Mouse (Mus musculus) splenic B cell, adult 2 months (primary cell): ENCODE measurements around the gene Adam12.

Experiments used
- DNase-seq: peaks from one replicate; pipeline ENCODE4 v3.0.0-alpha.2; 2011; ENCODE audit warnings: low read depth, low spot score
- H3K27me3 ChIP-seq: 2 replicates; pipeline ENCODE4 v1.6.1; 2012; ENCODE audit warnings: mild to moderate bottlenecking, low read length, moderate library complexity, mixed read lengths; ENCODE audit not compliant: control insufficient read depth, poor library complexity, insufficient read depth, severe bottlenecking
- H3K36me3 ChIP-seq: 2 replicates; pipeline ENCODE4 v1.6.1; 2012; ENCODE audit warnings: mild to moderate bottlenecking, low read length, moderate library complexity, mixed read lengths; ENCODE audit not compliant: control insufficient read depth, poor library complexity, insufficient read depth, severe bottlenecking

Gene Adam12

GRCm38 (mm10) chr7:133946757-133947345 lies 285.1 kb downstream of the Adam12 start:
- H3K27me3 ChIP-seq, result no peaks in the 10 kb centered on the region
- no peak for DNase-seq
- H3K36me3 ChIP-seq, result no peaks in the 10 kb centered on the region

GRCm38 (mm10) chr7:133946113-133946512 lies 285.8 kb downstream of the Adam12 start:
- no peaks in the 10 kb centered on the region for H3K36me3 ChIP-seq
- H3K27me3 ChIP-seq, result no peaks in the 10 kb centered on the region
- DNase-seq, result no peak

DNA sequence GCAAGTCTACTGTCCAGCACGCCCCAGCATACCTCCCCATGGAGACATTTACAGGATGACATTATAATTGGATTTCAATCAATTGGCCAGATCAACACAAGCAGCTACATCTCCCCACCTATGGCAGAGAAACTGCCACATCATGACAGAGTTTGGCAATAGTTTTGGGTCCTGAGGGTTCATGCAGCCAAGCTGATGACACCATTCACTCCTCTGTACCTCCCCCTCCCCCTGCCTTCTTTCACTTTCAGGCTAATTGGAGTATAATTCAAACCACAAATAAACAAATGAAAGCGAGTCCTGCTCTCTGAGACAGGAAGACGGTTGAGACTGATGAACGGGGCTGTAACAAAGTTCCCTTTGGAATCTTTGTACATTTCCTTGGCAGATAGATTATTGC lies 291.5 kb downstream of the Adam12 start:
- Histone ChIP-seq H3K36me3 (no peaks in the 10 kb centered on the region), H3K27me3 (no peaks in the 10 kb centered on the region)
- no peak for DNase-seq

- DNase-seq, result no peak
- H3K36me3 ChIP-seq, result no peaks in the 10 kb centered on the region
These were observed 294.5 kb downstream of the Adam12 start for GRCm38 (mm10) chr7:133937473-133937872.

DNA sequence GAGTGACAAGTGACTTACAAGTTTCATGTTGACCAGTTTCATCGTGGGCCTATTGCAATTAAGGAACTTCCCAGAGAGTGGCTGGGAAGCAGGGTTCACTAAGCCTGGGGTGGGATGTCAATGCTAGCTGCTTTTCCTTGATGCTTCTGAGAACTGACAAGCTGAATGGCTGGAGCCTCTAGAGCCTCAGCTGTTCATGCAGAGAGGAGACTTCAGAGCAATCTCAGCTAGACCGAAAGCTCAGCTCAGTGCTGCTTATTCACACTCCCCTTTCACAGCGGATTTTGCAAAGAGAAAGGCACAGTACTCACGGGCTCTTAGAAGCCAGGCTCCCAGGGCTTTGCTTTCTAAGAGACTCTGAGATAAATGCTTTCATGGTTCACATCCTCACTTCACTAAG lies 295.6 kb downstream of the Adam12 start:
- H3K27me3 ChIP-seq, result no peaks in the 10 kb centered on the region
- H3K36me3 ChIP-seq, result no peaks in the 10 kb centered on the region
- DNase-seq, result no peak

More at GRCm38 (mm10) chr7:133937473-133937872, 294.5 kb downstream of the Adam12 start:
- no peaks in the 10 kb centered on the region for H3K27me3 ChIP-seq

- no peak for DNase-seq
- H3K36me3 ChIP-seq, result no peaks in the 10 kb centered on the region
- no peaks in the 10 kb centered on the region for H3K27me3 ChIP-seq
These were observed 298.6 kb downstream of the Adam12 start for GRCm38 (mm10) chr7:133933378-133933777.

DNA sequence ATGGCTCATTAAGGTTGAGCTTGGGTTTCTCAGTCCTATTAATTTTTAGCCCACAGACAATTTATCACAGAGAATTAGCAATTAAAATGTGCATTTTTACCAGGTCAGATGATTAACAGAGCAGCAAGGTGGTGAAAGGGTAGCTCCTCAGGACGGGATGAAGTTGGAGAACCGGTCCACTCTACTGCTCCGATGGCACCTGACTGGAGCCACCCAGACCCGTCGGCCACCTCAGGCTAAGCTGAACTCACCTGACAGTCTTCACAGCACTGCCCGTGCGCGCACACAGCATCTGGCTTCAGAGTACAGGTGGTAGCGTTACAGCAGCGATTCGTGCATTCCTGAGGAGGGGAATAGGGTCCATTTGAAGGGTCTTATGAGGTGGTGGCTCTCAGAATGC lies 300.5 kb downstream of the Adam12 start:
- Histone ChIP-seq H3K36me3 (no peaks in the 10 kb centered on the region), H3K27me3 (no peaks in the 10 kb centered on the region)
- no peak for DNase-seq

DNA sequence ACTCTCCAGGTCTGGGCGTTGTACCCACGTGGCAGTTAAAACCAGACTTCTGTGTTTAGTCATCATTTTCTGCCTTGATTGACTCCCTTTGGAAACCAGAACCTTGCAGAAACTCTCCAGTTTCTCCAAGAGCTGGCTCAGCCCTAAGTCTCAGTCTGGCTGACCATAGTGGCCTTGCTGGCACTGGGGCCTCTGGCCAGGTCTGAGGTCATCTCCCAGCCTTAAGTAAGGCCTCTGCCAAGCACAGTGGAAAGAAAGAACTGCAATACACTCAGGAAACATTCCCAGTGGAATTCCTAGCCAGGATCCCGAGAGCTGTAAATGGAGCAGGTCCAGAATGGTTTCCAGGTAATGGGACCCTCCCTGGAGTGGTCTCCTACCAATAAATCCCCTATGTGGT lies 303.0 kb downstream of the Adam12 start:
- Histone ChIP-seq H3K27me3 (no peaks in the 10 kb centered on the region), H3K36me3 (no peaks in the 10 kb centered on the region)
- no peak for DNase-seq

DNA sequence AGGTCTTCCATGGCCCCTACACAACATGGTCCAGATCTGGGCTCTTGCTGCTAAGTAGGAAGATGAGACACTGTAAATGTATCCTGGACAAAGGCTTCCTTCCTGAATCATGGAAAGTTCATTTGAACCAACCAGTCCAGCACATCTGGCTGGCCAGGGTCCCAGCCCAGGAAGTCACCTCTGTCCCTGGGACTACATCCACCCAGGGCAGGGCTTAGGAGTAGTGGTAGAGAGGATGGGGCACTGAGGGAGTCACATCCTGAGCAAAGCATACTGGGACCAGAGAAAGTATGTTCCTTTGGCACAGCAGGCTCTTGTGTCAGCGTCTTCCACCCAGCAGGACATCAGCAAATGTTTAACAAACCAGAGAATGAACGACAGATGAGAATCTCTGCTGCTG lies 306.2 kb downstream of the Adam12 start:
- Histone ChIP-seq H3K36me3 (no peaks in the 10 kb centered on the region), H3K27me3 (no peaks in the 10 kb centered on the region)
- DNase-seq, result no peak

- H3K36me3 ChIP-seq, result no peaks in the 10 kb centered on the region
- no peak for DNase-seq
- no peaks in the 10 kb centered on the region for H3K27me3 ChIP-seq
These were observed 308.0 kb downstream of the Adam12 start for GRCm38 (mm10) chr7:133923994-133924393.

DNA sequence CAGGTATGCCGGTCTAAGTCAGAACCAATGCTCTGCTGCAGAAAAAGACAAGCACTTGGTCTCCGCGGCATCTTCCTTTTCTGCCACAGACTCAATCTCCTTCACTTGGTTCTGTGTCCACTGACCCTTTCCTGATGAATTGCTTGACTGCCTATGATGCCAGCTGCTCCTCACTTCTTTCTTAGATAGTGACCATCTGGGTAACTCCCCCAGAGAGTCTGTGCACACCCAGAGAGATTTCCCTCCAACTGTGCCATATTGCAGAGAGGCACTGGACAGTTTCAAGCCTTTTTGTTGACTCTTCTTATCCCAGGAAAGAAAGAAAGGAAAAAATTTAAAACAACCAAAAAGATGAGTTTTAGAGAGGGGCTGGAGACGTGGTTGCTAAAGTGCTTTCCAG lies 310.7 kb downstream of the Adam12 start:
- no peaks in the 10 kb centered on the region for H3K36me3 ChIP-seq
- DNase-seq, result no peak

DNA sequence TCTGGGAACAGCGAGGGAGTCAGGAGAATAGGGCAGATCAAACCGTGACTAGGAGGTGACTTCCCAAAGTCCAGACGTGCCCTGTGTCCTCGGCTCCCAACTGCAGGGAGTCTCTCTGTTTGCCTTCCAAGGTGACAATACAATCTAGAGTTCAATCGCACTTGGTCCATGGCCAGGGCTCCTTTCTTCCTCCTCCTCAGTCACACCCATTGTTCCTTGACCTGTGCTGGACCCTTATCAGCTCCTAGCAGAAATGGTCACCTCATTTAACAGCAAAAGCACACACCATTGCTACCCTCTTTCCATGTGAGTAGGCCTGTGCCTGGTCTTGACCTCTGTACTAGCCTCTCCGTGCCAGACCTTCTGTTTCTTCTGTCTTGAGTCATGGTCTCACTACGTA lies 311.2 kb downstream of the Adam12 start:
- H3K36me3 ChIP-seq, result no peaks in the 10 kb centered on the region
- H3K27me3 ChIP-seq, result no peaks in the 10 kb centered on the region
- DNase-seq, result no peak

More for the DNA sequence above, 310.7 kb downstream of the Adam12 start:
- no peaks in the 10 kb centered on the region for H3K27me3 ChIP-seq

DNA sequence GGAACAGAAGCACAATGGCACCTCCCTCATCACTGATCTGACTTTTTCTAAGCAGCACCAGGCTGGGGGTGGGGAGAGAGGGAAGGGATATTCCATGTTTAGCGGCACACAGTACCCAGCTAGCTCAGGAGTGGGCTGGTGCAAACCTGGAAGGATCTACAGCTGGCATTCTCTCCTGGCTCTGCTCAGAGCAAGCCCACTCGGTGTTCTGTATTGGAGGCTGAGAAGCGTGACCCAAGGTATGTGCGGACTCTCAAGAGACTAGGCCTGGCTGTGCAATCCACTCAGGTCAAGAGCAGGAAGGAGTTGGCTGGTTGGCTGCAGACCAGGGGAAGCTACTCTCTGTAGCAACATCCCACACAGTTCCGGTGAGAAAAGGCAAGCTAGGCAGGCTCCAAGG lies 312.0 kb downstream of the Adam12 start:
- Histone ChIP-seq H3K36me3 (no peaks in the 10 kb centered on the region), H3K27me3 (no peaks in the 10 kb centered on the region)
- DNase-seq, result no peak

- no peaks in the 10 kb centered on the region for H3K27me3 ChIP-seq
- no peak for DNase-seq
- H3K36me3 ChIP-seq, result no peaks in the 10 kb centered on the region
These were observed 312.6 kb downstream of the Adam12 start for GRCm38 (mm10) chr7:133919306-133919705.

DNA sequence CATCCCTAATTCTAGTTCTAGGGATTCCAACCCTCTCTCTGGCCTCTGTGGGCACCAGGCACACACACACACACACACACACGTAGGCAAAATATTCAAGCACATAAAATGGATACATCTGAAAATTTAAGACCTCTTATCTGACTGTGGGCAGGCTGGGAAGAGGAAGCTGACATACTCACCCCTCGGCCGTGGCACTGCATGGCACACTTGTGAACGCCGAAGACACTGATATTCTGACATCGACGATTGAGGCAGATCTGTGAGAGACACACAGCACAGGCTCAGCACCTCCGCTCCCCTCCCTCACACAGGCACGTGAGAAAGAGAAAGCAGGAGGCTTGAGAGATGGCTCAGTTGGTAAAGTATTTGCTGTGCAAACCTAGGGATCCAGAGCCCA lies 315.7 kb downstream of the Adam12 start:
- no peaks in the 10 kb centered on the region for H3K36me3 ChIP-seq
- DNase-seq, result no peak
- H3K27me3 ChIP-seq, result no peaks in the 10 kb centered on the region

DNA sequence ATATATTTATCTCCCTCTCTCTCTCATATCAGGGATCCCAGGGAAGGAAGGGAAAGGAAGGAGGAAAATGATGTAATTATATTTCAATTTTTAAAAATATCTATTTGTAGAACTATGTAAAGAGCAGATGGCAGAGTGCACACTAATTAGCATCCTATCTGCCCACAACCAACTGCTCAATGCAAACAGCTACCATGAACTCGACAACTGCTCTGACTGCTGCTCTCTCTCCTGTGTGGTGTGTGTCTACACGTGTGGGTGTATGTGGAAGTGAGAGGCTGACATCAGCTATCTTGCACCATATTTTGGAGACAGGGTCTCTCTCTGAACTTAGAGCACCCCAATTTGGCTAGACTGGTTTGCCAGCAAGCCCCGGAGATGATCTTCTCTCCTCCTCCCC lies 320.1 kb downstream of the Adam12 start:
- H3K27me3 ChIP-seq, result no peaks in the 10 kb centered on the region
- H3K36me3 ChIP-seq, result no peaks in the 10 kb centered on the region
- DNase-seq, result no peak
